Mouse (Mus musculus): ENCODE data around the gene Ccr3. TPM values are rescaled to one million over a fixed set of nuclear protein-coding genes. Genes with fewer than 3 reads are reported as not detected.
"Not testable (repeated sequence)": the region's sequence is repeated elsewhere in the genome, so short reads cannot be mapped to it uniquely, and the experiment has no call there.

Ccr3 gene
- polyA plus RNA-seq, 1 experiment: 0.16 TPM

DNA sequence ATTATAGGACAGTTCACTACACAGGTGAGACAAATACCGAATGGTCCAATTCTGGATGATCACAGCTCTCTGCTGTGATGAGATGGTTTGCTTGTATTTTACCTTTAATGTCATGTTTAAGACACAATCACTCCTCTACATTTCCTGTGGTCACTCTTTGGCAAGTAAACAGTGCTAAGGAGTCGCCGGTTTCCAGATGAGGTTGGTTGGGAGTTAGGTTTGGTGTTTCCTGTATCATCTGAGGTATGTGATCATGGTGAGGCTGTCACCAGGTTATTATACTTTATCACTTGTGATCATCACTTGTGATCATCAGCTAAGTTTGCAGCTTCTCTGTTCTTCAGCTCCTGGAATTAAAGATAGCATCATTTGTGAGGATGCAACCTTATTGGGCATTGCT, 19.2 kb downstream of the Ccr3 start:
- DNase-seq (ENCODE audit: low read depth): no peak

DNA sequence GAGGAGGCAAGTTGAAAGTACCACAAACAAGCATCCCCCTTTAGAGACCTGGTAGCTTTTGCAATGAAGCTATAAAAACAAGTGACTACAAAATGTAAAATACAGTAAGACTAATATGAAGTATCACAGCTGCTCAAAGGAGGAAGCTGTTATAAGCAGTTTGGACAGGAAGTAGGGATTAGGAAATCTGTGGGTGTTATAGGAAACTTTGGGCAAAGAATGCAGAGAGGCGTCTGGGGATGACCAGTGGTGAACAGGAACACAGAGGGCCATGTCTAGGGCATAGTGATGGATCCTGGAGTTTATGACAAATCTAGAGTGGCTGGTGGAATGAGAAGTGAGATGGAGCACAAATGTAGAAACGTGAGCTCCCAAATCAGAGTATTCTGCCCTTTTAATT, 31.8 kb downstream of the Ccr3 start:
- no peak for DNase-seq (ENCODE audit: low read depth)

DNA sequence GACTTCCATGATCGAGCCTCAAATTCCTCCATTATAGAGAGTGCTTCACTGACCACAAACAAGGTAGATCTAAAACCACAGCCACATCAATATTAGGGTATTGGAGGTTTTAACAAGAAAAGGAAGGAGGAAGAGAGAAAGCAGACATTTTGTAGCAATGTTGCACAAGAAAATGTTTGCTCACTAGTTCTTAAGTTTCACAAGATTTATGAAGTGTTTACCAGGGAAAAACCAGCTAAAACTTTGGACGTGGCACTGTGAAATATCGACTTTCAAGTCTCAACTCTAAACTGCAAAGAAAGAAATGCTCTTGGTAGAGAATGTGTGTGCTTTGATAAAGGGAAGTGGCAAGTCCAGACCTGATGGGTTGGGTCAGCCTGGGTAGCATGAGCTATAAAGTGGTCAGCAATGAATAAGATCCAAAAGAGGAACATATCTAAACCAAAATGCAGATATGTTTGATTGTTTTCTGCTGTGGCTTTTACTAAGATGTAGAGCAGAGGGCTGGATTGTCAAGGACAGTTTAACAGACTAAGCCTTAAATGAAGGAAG, 34.5 kb downstream of the Ccr3 start:
- DNase-seq (ENCODE audit: low read depth): no peak

DNA sequence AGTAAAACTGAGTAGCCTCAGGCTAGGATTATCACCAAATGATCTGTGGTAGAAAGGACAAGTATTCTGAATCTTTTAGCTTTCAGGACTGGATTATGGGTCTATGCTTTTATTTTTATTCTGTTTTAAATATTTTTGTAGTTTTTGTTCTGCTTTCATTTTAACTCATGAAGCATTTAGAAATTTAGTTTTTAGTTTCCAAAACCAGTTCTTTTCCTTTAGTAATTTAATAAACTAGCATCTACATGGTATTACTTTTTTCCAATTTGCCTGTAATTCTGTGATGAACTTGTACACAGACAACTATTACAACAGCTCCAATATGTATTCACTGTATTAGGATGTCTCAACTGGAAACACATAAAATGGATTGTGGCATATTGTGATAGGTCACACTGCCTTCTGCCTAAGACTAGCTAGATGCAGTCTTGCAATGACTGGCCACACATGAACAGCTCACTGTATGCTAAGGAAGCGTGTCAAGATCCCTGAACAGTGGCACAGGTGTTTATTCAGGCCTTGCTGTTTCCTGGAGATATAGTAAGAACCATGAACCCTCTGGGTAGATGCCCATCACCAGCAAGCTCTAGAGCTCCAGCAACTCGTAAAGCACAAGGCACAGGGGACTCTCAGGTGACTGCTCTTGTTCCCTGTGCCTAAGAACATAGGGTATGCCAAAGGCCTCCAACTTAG, 38.0 kb downstream of the Ccr3 start:
- no peak for DNase-seq (ENCODE audit: low read depth)

DNA sequence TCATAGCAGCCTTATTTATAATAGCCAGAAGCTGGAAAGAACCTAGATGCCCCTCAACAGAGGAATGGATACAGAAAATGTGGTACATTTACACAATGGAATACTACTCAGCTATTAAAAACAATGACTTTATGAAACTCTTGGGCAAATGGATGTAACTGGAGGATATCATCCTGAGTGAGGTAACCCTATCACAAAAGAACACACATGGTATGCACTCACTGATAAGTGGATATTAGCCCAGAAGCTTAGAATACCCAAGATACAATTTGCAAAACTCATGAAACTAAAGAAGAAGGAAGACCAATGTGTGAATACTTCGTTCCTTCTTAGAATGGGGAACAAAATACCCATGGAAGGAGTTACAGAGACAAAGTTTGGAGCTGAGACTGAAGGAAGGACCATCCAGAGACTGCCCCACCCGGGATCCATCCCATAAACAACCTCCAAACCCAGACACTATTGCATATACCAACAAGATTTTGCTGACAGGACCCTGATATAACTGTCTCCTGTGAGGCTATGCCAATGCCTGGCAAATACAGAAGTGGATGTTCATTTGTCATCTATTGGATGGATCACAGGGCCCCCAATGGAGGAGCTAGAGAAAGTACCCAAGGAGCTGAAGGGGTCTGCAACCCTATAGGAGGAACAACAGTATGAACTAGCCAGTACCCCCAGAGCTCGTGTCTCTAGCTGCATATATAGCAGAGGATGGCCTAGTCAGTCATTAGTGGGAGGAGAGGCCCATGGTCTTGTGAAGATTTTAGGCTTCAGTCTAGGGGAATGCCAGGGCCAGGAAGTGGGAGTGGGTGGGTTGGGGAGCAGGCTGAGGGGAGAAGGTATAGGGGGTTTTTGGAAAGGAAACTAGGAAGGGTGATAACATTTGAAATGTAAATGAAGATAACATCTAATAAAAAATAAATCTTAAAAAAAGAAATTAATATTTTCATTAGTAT, 40.0 kb downstream of the Ccr3 start:
- not testable (repeated sequence) for DNase-seq (ENCODE audit: low read depth)

DNA sequence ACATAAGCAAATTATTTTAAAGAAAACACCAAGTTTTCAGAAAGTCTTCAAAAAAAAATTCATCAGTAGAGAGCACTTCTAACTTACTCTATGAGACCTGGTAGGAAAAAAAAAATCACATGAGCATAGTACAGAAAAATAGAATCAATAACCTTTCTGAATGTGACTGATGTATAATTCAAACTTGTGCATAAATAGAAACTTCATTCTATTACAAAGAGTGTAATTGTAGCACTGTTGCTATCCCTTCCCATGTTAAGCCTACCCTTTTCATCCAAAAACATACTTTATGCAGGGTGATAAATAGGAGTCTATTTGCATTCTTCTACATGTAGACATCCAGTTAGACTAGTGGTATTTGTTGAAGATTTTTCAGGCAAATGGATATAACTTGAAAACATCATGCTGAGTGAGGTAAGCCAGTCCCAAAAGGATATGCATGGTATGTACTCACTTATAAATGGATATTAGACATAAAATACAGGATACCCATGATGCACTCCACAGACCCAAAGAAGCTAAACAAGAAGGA, 44.9 kb downstream of the Ccr3 start:
- DNase-seq (ENCODE audit: low read depth): no peak

DNA sequence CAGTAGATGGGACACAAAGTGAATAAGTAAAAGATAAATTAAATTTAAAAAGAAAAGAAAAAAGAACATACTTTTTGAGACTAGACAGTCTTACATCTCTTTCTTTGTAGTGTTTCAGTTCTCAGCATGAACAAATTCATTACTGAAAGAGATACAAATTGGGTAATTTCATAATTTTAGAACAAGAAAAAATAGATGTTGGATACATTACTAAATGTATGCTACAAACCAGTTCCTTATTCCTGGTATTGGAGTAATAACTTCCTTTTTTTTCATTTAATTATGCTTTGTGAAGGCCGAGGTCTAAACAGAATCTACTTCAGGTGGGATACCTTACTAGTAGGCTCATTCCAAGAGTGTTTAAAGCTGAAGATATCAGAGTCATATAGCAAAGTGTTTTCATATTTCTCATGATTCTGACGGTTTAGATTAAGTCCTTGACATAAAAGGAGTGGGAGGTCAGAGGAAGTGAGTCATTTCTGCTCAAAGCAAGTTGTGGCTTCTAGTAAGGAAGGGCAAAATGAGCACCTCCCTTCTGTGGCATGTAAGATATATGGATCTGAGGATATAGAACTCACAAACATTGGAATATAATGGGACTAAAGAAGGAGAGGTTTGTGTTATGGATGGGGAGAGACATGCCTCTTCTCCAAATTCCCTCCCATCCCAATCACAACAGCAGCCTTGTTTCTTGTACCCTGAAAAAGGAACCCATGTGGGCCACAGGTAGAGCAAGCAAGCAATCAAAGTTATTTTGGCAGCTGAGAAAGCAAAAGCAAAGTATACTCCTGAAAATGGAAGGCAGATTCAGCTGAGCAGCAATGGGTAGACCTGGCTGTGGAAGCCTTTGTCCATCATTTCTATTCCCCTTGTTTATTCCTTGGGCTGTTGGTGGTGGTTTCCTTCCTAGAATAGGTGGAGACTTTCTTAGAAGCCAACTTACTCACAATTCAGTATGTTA, 46.6 kb downstream of the Ccr3 start:
- no peak for DNase-seq (ENCODE audit: low read depth)

DNA sequence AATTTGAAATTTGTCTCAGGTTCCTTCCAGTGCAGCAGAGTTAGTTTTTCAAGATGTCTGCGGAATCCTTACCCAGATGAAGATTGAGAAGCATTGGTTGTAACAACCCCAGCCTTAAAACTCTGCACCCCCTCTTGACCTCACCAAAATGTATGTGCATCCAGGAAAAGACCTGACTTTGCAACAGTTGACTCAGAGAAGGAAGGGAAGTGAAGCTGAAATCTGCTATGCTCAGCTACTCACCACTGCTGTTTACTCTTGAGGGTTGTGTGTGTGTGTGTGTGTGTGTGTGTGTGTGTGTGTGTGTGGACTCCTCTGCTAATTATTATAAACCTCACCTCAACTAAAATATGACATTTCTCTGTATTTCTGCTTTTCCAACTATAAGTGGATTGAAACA, 49.7 kb downstream of the Ccr3 start:
- DNase-seq (ENCODE audit: low read depth): no peak

DNA sequence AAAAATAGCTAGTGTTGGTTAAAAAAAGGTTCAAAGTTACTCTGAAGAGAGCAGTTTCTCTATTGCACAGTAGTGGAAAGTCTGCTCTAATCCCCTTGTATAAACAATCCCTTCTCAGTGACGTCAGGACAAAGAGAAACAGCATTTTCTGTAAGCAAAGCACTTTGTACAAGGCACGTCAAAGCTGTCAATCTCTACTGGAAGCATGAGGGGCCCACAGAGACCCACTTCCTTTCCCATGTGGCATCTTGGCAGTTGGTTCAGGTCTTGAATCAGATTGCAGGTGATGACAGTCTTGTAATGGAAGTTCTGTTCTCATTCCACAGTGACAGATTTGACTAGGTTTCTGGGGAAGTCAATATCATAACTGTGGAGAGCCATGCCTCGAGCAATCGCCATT, 58.0 kb downstream of the Ccr3 start:
- no peak for DNase-seq (ENCODE audit: low read depth)

DNA sequence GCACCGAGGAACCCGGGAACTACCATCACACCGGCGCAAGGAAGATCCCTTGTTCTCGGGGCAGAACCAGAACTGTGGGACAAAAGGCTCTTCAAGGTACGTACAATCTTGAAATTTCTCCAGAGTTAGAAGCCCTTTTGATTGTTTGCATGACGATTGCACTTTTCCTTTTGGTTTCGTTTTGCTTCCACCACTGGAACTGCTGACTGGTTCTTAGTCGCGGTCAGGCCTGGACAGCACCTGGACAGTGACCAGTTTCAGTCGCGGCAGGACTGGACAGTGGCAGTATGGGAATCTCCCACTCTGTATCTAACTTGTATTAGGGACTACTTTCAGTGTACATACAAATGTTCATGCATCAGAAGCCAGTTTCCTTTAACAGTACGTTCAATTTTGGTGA, 58.7 kb downstream of the Ccr3 start:
- not testable (repeated sequence) for DNase-seq (ENCODE audit: low read depth)

Other genes starting within 250 kb of the Ccr3 start
- 0.57 and 0.74 TPM in 2 replicates for gene Cxcr6, start 215.5 kb upstream of the Ccr3 start, polyA plus RNA-seq (2012; rRNA removed)
- gene Fyco1, start 170.1 kb upstream of the Ccr3 start, polyA plus RNA-seq (2012; rRNA removed): 8.6 and 19.0 TPM in 2 replicates
- 0.20 and 0.30 TPM in 2 replicates for gene Xcr1, start 159.9 kb upstream of the Ccr3 start, polyA plus RNA-seq (2012; rRNA removed)
- 2.5 and 4.5 TPM in 2 replicates for gene Ccr1, start 53.3 kb upstream of the Ccr3 start, polyA plus RNA-seq (2012; rRNA removed)
- 0.20 and 0.28 TPM in 2 replicates for gene Ccr1l1, start 43.6 kb upstream of the Ccr3 start, polyA plus RNA-seq (2012; rRNA removed)
- 5.6 and 8.2 TPM in 2 replicates for gene Ccr2, start 80.0 kb downstream of the Ccr3 start, polyA plus RNA-seq (2012; rRNA removed)
- 2.9 and 3.1 TPM in 2 replicates for gene Ccr5, start 99.6 kb downstream of the Ccr3 start, polyA plus RNA-seq (2012; rRNA removed)